Mouse (Mus musculus) neural tube, embryonic 12.5 days (tissue): ENCODE measurements at regions not wholly inside any gene's neighbourhood (a gene's known extent, or its start where the extent isn't known, plus 50 kb on each side); places are given as distances from the start of the nearest gene placed in this dataset.

ENCODE experiments used
- ATAC-seq: fragments of 200-750 bp; cut with Nextera tagmentation; 2 replicates; pipeline ENCODE4 v1.8.0; 2017; ENCODE audit warnings: low read depth, mild to moderate bottlenecking, moderate TSS enrichment, moderate library complexity; ENCODE audit not compliant: low FRiP score
- H3K27ac ChIP-seq: fragments of 300-500 bp; sonication (generic); 2 replicates; pipeline ENCODE4 v1.5.1; 2016
- H3K27me3 ChIP-seq: fragments of 300-500 bp; sonication (generic); replicated peaks from 2 replicates; pipeline ENCODE4 v1.6.1; 2016; ENCODE audit warnings: mild to moderate bottlenecking
- H3K36me3 ChIP-seq: fragments of 300-500 bp; sonication (generic); 2 replicates; pipeline ENCODE4 v1.6.1; 2016; ENCODE audit warnings: mild to moderate bottlenecking
- H3K4me1 ChIP-seq: fragments of 300-500 bp; sonication (generic); 2 replicates; pipeline ENCODE4 v1.6.1; 2016
- H3K4me2 ChIP-seq: fragments of 300-500 bp; sonication (generic); replicated peaks from 2 replicates; pipeline ENCODE4 v1.6.1; 2016; ENCODE audit warnings: mild to moderate bottlenecking
- H3K4me3 ChIP-seq: fragments of 300-500 bp; sonication (generic); 2 replicates; pipeline ENCODE4 v1.5.1; 2016
- H3K9ac ChIP-seq: fragments of 300-500 bp; sonication (generic); 2 replicates; pipeline ENCODE4 v1.6.1; 2016; ENCODE audit warnings: mild to moderate bottlenecking
- H3K9me3 ChIP-seq: fragments of 300-500 bp; sonication (generic); 2 replicates; pipeline ENCODE4 v1.6.1; 2016; ENCODE audit warnings: mild to moderate bottlenecking
- WGBS: fragments of 180-500 bp; shearing (Covaris S2); methylation state at CpG from one replicate; pipeline ENCODE4 v1.1.7; 2016; 5-methylcytosine and 5-hydroxymethylcytosine counted together

GRCm38 (mm10) chr2:160421216-160421911 is 54.5 kb upstream of the Mafb start:
- no peak for ATAC-seq
- 31% methylated on average over 13 of the region's 13 CpGs for WGBS
- H3K27me3 ChIP-seq, result no peaks in the 10 kb centered on the region
- no peak overlapping the region for H3K4me2 ChIP-seq
- no peaks in the 10 kb centered on the region for H3K9me3 ChIP-seq
- H3K4me3 ChIP-seq, result no peak overlapping the region
- H3K36me3 ChIP-seq, result no peaks in the 10 kb centered on the region
- H3K27ac ChIP-seq, result no peak overlapping the region
- no peak overlapping the region for H3K9ac ChIP-seq
- H3K4me1 ChIP-seq, result 0 out of 2 replicates have a peak, but pooled peaks cover 5% of the 10 kb centered on the region

- no peak for ATAC-seq
Measured at GRCm38 (mm10) chr2:160424491-160424890, 57.6 kb upstream of the Mafb start.

GRCm38 (mm10) chr2:160427431-160427830 is 60.6 kb upstream of the Mafb start:
- ATAC-seq, result no peak
- Histone ChIP-seq H3K9me3 (no peaks in the 10 kb centered on the region), H3K4me2 (no peak overlapping the region), H3K36me3 (no peaks in the 10 kb centered on the region), H3K27me3 (no peaks in the 10 kb centered on the region), H3K4me1 (no peaks in the 10 kb centered on the region), H3K27ac (no peak overlapping the region), H3K9ac (no peak overlapping the region), H3K4me3 (no peak overlapping the region)
- WGBS, result 66% methylated on average over 10 of the region's 10 CpGs

More at GRCm38 (mm10) chr2:160424491-160424890, 57.6 kb upstream of the Mafb start:
- Histone ChIP-seq H3K4me1 (0 out of 2 replicates have a peak, but pooled peaks cover 5% of the 10 kb centered on the region), H3K4me2 (no peak overlapping the region), H3K4me3 (no peak overlapping the region), H3K27me3 (no peaks in the 10 kb centered on the region), H3K27ac (no peak overlapping the region), H3K9me3 (no peaks in the 10 kb centered on the region), H3K36me3 (no peaks in the 10 kb centered on the region), H3K9ac (no peak overlapping the region)
- 88% methylated on average over 7 of the region's 7 CpGs for WGBS

DNA sequence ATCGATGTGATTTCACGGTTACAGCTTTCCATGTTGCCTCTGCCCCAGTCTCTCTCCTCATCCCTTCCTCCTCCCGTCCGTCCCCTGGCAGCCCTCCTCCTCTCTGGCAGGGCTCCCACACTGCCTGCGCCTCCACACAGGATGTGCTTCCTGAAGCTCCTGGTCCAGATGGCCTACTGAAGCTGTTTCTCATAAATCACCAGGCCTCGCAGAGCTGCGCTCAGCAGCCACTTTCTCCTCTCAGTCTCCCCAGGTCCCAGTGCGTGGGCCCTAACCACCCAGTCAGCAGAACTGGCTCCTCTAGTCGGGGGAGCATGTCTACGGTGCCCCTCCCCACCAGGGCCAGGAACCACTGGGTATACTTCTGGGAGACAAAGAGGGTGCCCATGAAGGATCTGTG is 66.4 kb upstream of the Mafb start:
- no peaks in the 10 kb centered on the region for H3K36me3 ChIP-seq
- H3K4me2 ChIP-seq, result no peak overlapping the region
- ATAC-seq, result no peak
- no peaks in the 10 kb centered on the region; the same call in 1 of the 2 replicates for H3K4me1 ChIP-seq
- no peak overlapping the region for H3K27ac ChIP-seq
- no peak overlapping the region for H3K4me3 ChIP-seq
- WGBS, result 54% methylated on average over 10 of the region's 10 CpGs
- no peaks in the 10 kb centered on the region for H3K9me3 ChIP-seq
- no peaks in the 10 kb centered on the region for H3K27me3 ChIP-seq
- H3K9ac ChIP-seq, result no peak overlapping the region

GRCm38 (mm10) chr2:160434701-160435100 is 67.8 kb upstream of the Mafb start:
- Histone ChIP-seq H3K27ac (no peak overlapping the region), H3K9me3 (no peaks in the 10 kb centered on the region), H3K4me3 (no peak overlapping the region), H3K4me2 (no peak overlapping the region), H3K4me1 (no peaks in the 10 kb centered on the region; the same call in 1 of the 2 replicates), H3K9ac (no peak overlapping the region), H3K27me3 (no peaks in the 10 kb centered on the region), H3K36me3 (no peaks in the 10 kb centered on the region)
- WGBS, result 84% methylated on average over 5 of the region's 5 CpGs
- ATAC-seq, result no peak

DNA sequence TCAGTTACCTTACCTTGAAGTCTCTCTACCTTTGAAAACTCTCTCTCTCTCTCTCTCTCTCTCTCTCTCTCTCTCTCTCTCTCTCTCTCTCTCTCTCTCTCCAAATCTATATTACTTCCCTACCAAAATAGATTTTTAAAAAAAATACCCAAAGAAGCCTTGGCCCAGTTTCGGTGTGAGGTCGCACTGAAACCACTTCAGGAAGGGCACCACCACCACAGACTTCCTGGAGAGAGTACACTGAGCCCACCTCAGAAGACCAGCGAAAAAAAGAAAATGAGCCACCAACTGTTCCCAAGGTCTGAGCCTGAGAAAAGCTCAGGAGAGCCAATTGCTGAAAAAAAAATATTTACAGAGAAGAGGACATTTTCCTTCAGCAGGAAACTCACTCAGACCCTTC is 68.8 kb upstream of the Mafb start:
- H3K9ac ChIP-seq, result no peak overlapping the region
- 85% methylated on average over 3 of the region's 3 CpGs for WGBS
- no peaks in the 10 kb centered on the region; the same call in 1 of the 2 replicates for H3K4me1 ChIP-seq
- no peaks in the 10 kb centered on the region for H3K36me3 ChIP-seq
- no peaks in the 10 kb centered on the region for H3K27me3 ChIP-seq
- no peak overlapping the region for H3K4me3 ChIP-seq
- no peak overlapping the region for H3K27ac ChIP-seq
- no peak overlapping the region for H3K4me2 ChIP-seq
- no peak for ATAC-seq
- no peaks in the 10 kb centered on the region for H3K9me3 ChIP-seq

DNA sequence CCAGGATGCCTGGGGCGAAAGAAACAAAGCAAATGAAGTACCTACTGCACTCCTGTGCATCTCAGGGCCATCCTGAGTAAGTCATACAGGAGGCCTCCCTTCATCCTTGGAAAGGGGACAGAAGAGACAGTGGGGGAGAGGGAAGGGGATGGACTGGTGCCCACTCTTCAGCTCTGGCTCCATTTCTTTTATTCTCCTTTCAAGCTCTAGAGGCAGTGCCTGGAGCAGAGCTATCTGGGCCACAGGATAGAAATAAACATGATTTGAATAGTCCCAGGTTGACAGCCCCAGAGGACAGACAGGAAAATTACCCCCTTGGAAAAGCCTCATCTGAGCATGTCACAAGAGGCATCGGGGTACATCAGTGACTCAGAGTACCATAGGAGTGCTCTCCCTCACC is 72.2 kb upstream of the Mafb start:
- no peaks in the 10 kb centered on the region for H3K4me1 ChIP-seq
- no peak for ATAC-seq
- WGBS, result 91% methylated on average over 2 of the region's 2 CpGs
- peaks cover 10% of the 10 kb centered on the region; the same call in 1 of the 2 replicates for H3K27me3 ChIP-seq
- no peak overlapping the region for H3K27ac ChIP-seq
- H3K9ac ChIP-seq, result no peak overlapping the region
- no peak overlapping the region for H3K4me2 ChIP-seq
- H3K4me3 ChIP-seq, result no peak overlapping the region
- no peaks in the 10 kb centered on the region for H3K36me3 ChIP-seq
- H3K9me3 ChIP-seq, result no peaks in the 10 kb centered on the region

- Histone ChIP-seq H3K9ac (no peak overlapping the region), H3K9me3 (no peaks in the 10 kb centered on the region), H3K27me3 (peaks cover 10% of the 10 kb centered on the region; the same call in 1 of the 2 replicates), H3K27ac (no peak overlapping the region), H3K36me3 (no peaks in the 10 kb centered on the region), H3K4me2 (no peak overlapping the region), H3K4me3 (no peak overlapping the region), H3K4me1 (no peaks in the 10 kb centered on the region)
- WGBS, result 76% methylated on average over 9 of the region's 9 CpGs
- ATAC-seq, result no peak
Measured at GRCm38 (mm10) chr2:160440236-160440635, 73.4 kb upstream of the Mafb start.

- peak overlapping the region; percentile 32; the same call in 1 of the 2 replicates for H3K4me3 ChIP-seq
- H3K27ac ChIP-seq, result no peak overlapping the region; the same call in 1 of the 2 replicates
- 12% methylated on average over 8 of the region's 8 CpGs for WGBS
- peak; percentile 61 for ATAC-seq
- no peaks in the 10 kb centered on the region for H3K9me3 ChIP-seq
- peaks cover 24% of the 10 kb centered on the region; the same call in 1 of the 2 replicates for H3K27me3 ChIP-seq
- no peak overlapping the region for H3K9ac ChIP-seq
- H3K4me1 ChIP-seq, result peaks cover 24% of the 10 kb centered on the region
- peak overlapping the region; percentile 72 for H3K4me2 ChIP-seq
- H3K36me3 ChIP-seq, result no peaks in the 10 kb centered on the region
Measured at GRCm38 (mm10) chr2:160451057-160451456, 84.2 kb upstream of the Mafb start.

- no peaks in the 10 kb centered on the region for H3K36me3 ChIP-seq
- H3K4me1 ChIP-seq, result peaks cover 21% of the 10 kb centered on the region
- H3K9ac ChIP-seq, result peak overlapping the region; percentile 51; the same call in 1 of the 2 replicates
- ATAC-seq, result peak; percentile 93
- under 1% methylated on average over 21 of the region's 21 CpGs for WGBS
- H3K4me3 ChIP-seq, result peak overlapping the region; percentile 32
- no peaks in the 10 kb centered on the region for H3K9me3 ChIP-seq
- peak overlapping the region; percentile 72 for H3K4me2 ChIP-seq
- H3K27ac ChIP-seq, result no peak overlapping the region
- H3K27me3 ChIP-seq, result peaks cover 18% of the 10 kb centered on the region; the same call in 1 of the 2 replicates
Measured at GRCm38 (mm10) chr2:160451481-160452238, 84.8 kb upstream of the Mafb start.

- WGBS, result 19% methylated on average over 6 of the region's 6 CpGs
- Histone ChIP-seq H3K9ac (no peak overlapping the region), H3K4me2 (peak overlapping the region; percentile 72), H3K4me1 (peaks cover 17% of the 10 kb centered on the region), H3K36me3 (no peaks in the 10 kb centered on the region), H3K9me3 (no peaks in the 10 kb centered on the region), H3K27me3 (peaks cover 18% of the 10 kb centered on the region; the same call in 1 of the 2 replicates), H3K4me3 (peak overlapping the region; percentile 32; the same call in 1 of the 2 replicates), H3K27ac (no peak overlapping the region)
- no peak for ATAC-seq
Measured at GRCm38 (mm10) chr2:160452239-160452530, 85.3 kb upstream of the Mafb start.

DNA sequence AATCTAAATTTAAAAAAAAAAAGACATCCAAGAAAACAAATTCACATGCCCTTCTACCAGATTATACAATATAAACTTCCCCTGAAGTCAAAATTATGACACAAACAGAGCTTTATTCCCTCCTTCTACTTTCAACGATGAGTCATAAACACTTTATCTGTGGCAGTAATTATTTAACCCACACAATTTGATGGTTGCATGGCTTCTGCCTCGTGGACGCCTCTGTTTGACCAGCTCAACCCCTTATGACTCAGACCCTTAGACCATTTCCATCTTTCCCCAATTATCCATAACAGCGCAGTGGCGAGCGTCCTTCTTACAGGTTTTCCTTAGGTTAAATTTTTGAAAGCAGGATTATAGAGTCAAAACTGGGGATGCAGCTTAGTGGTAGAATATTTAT is 85.9 kb upstream of the Mafb start:
- H3K4me3 ChIP-seq, result no peak overlapping the region
- no peaks in the 10 kb centered on the region for H3K36me3 ChIP-seq
- ATAC-seq, result no peak
- H3K27me3 ChIP-seq, result peaks cover 18% of the 10 kb centered on the region; the same call in 1 of the 2 replicates
- peaks cover 17% of the 10 kb centered on the region for H3K4me1 ChIP-seq
- no peak overlapping the region for H3K27ac ChIP-seq
- H3K9ac ChIP-seq, result no peak overlapping the region
- H3K4me2 ChIP-seq, result no peak overlapping the region
- no peaks in the 10 kb centered on the region for H3K9me3 ChIP-seq
- 85% methylated on average over 6 of the region's 6 CpGs for WGBS
